Mouse (Mus musculus) hindbrain, embryonic 12.5 days (tissue): ENCODE data around the gene Nrap. TPM values are rescaled to one million over a fixed set of nuclear protein-coding genes. Genes with fewer than 3 reads are reported as not detected.
"Not testable (repeated sequence)": the region's sequence is repeated elsewhere in the genome, so short reads cannot be mapped to it uniquely, and the experiment has no call there.

Experiments used
- ATAC-seq: fragments of 200-750 bp; cut with Nextera tagmentation; 2 replicates; pipeline ENCODE4 v1.8.0; 2017; ENCODE audit warnings: moderate TSS enrichment; ENCODE audit not compliant: low FRiP score
- H3K27ac ChIP-seq: fragments of 300-500 bp; sonication (generic); 2 replicates; pipeline ENCODE4 v1.5.1; 2016; ENCODE audit warnings: mild to moderate bottlenecking
- H3K27me3 ChIP-seq: fragments of 300-500 bp; sonication (generic); 2 replicates; pipeline ENCODE4 v1.6.1; 2016; ENCODE audit warnings: mild to moderate bottlenecking
- H3K36me3 ChIP-seq: fragments of 300-500 bp; sonication (generic); 2 replicates; pipeline ENCODE4 v1.6.1; 2016; ENCODE audit warnings: mild to moderate bottlenecking
- H3K4me1 ChIP-seq: fragments of 300-500 bp; sonication (generic); 2 replicates; pipeline ENCODE4 v1.6.1; 2016
- H3K4me2 ChIP-seq: fragments of 300-500 bp; sonication (generic); replicated peaks from 2 replicates; pipeline ENCODE4 v1.6.1; 2016; ENCODE audit warnings: mild to moderate bottlenecking
- H3K4me3 ChIP-seq: fragments of 300-500 bp; sonication (generic); 2 replicates; pipeline ENCODE4 v1.5.1; 2016; ENCODE audit warnings: mild to moderate bottlenecking
- H3K9ac ChIP-seq: fragments of 300-500 bp; sonication (generic); 2 replicates; pipeline ENCODE4 v1.6.1; 2016; ENCODE audit warnings: mild to moderate bottlenecking, moderate library complexity
- H3K9me3 ChIP-seq: fragments of 300-500 bp; sonication (generic); replicated peaks from 2 replicates; pipeline ENCODE4 v1.6.1; 2016; ENCODE audit warnings: mild to moderate bottlenecking
- WGBS: fragments of 180-500 bp; shearing (Covaris S2); methylation state at CpG from one replicate; pipeline ENCODE4 v1.1.7; 2016; 5-methylcytosine and 5-hydroxymethylcytosine counted together
- polyA plus RNA-seq: library from polyadenylated mRNA; unstranded; fragments of >200 nt; fragmentation: Nextera tagmentation; extraction: Ambion mirVana; gene quantifications from 2 replicates; pipeline ENCODE4 v1.2.1, GENCODE M21; 2016

Gene Nrap
- polyA plus RNA-seq, 1 experiment from 2014 or later: 0.28 TPM

GRCm38 (mm10) chr19:56373246-56373645 lies 16.6 kb downstream of the Nrap start:
- H3K27me3 ChIP-seq: no peaks in the 10 kb centered on the region
- no peak for ATAC-seq
- H3K4me3 ChIP-seq: no peak overlapping the region
- H3K9me3 ChIP-seq: no peaks in the 10 kb centered on the region
- H3K27ac ChIP-seq: no peak overlapping the region
- H3K4me2 ChIP-seq: no peak overlapping the region
- no peaks in the 10 kb centered on the region for H3K36me3 ChIP-seq
- no peaks in the 10 kb centered on the region for H3K4me1 ChIP-seq
- 89% methylated on average over 5 of the region's 5 CpGs for whole genome bisulfite sequencing
- no peak overlapping the region for H3K9ac ChIP-seq

GRCm38 (mm10) chr19:56372226-56372625 lies 17.6 kb downstream of the Nrap start:
- no peaks in the 10 kb centered on the region for H3K9me3 ChIP-seq
- no peak overlapping the region for H3K4me3 ChIP-seq
- no peak overlapping the region for H3K27ac ChIP-seq
- no peaks in the 10 kb centered on the region for H3K4me1 ChIP-seq
- ATAC-seq: no peak
- 70% methylated on average over 7 of the region's 7 CpGs for WGBS
- H3K27me3 ChIP-seq: no peaks in the 10 kb centered on the region
- H3K9ac ChIP-seq: no peak overlapping the region
- no peak overlapping the region for H3K4me2 ChIP-seq
- no peaks in the 10 kb centered on the region for H3K36me3 ChIP-seq

GRCm38 (mm10) chr19:56370389-56371150 lies 19.3 kb downstream of the Nrap start:
- WGBS: 94% methylated on average over 6 of the region's 6 CpGs
- Histone ChIP-seq H3K9me3 (no peaks in the 10 kb centered on the region), H3K27ac (no peak overlapping the region), H3K4me2 (no peak overlapping the region), H3K27me3 (no peaks in the 10 kb centered on the region), H3K4me1 (no peaks in the 10 kb centered on the region), H3K36me3 (no peaks in the 10 kb centered on the region), H3K9ac (no peak overlapping the region), H3K4me3 (no peak overlapping the region)
- ATAC-seq: no peak

- ATAC-seq: no peak
Observed at GRCm38 (mm10) chr19:56368912-56369311, 20.9 kb downstream of the Nrap start.

GRCm38 (mm10) chr19:56367778-56368177 lies 22.1 kb downstream of the Nrap start:
- no peaks in the 10 kb centered on the region for H3K9me3 ChIP-seq
- no peak overlapping the region for H3K9ac ChIP-seq
- no peak overlapping the region for H3K27ac ChIP-seq
- H3K4me2 ChIP-seq: no peak overlapping the region
- no peak for ATAC-seq
- H3K4me1 ChIP-seq: no peaks in the 10 kb centered on the region
- no peak overlapping the region for H3K4me3 ChIP-seq
- H3K27me3 ChIP-seq: no peaks in the 10 kb centered on the region
- 87% methylated on average over 7 of the region's 7 CpGs for WGBS
- no peaks in the 10 kb centered on the region for H3K36me3 ChIP-seq

More at GRCm38 (mm10) chr19:56368912-56369311, 20.9 kb downstream of the Nrap start:
- no peak overlapping the region for H3K4me2 ChIP-seq
- H3K9me3 ChIP-seq: no peaks in the 10 kb centered on the region
- no peak overlapping the region for H3K27ac ChIP-seq
- H3K4me1 ChIP-seq: no peaks in the 10 kb centered on the region
- H3K36me3 ChIP-seq: no peaks in the 10 kb centered on the region
- H3K4me3 ChIP-seq: no peak overlapping the region
- H3K27me3 ChIP-seq: no peaks in the 10 kb centered on the region
- H3K9ac ChIP-seq: no peak overlapping the region
- 90% methylated on average over 7 of the region's 7 CpGs for WGBS

GRCm38 (mm10) chr19:56366625-56367024 lies 23.2 kb downstream of the Nrap start:
- 85% methylated on average over 9 of the region's 9 CpGs for WGBS
- no peak overlapping the region for H3K27ac ChIP-seq
- no peak overlapping the region for H3K4me2 ChIP-seq
- ATAC-seq: no peak
- H3K36me3 ChIP-seq: no peaks in the 10 kb centered on the region
- no peak overlapping the region for H3K9ac ChIP-seq
- no peak overlapping the region for H3K4me3 ChIP-seq
- H3K9me3 ChIP-seq: no peaks in the 10 kb centered on the region
- no peaks in the 10 kb centered on the region for H3K27me3 ChIP-seq
- no peaks in the 10 kb centered on the region for H3K4me1 ChIP-seq

GRCm38 (mm10) chr19:56366168-56366567 lies 23.7 kb downstream of the Nrap start:
- no peaks in the 10 kb centered on the region for H3K9me3 ChIP-seq
- WGBS: 78% methylated on average over 11 of the region's 11 CpGs
- H3K4me2 ChIP-seq: no peak overlapping the region
- H3K36me3 ChIP-seq: no peaks in the 10 kb centered on the region
- H3K9ac ChIP-seq: no peak overlapping the region
- H3K4me1 ChIP-seq: no peaks in the 10 kb centered on the region
- no peak overlapping the region for H3K27ac ChIP-seq
- H3K27me3 ChIP-seq: no peaks in the 10 kb centered on the region
- no peak for ATAC-seq
- H3K4me3 ChIP-seq: no peak overlapping the region

GRCm38 (mm10) chr19:56364563-56364962 lies 25.3 kb downstream of the Nrap start:
- Histone ChIP-seq H3K4me3 (no peak overlapping the region), H3K4me2 (no peak overlapping the region), H3K36me3 (no peaks in the 10 kb centered on the region), H3K9ac (no peak overlapping the region), H3K9me3 (no peaks in the 10 kb centered on the region), H3K27ac (no peak overlapping the region), H3K27me3 (no peaks in the 10 kb centered on the region), H3K4me1 (no peaks in the 10 kb centered on the region)
- ATAC-seq: no peak
- WGBS: 91% methylated on average over 8 of the region's 8 CpGs

- Histone ChIP-seq H3K27ac (no peak overlapping the region), H3K4me3 (no peak overlapping the region), H3K4me1 (no peaks in the 10 kb centered on the region), H3K9ac (no peak overlapping the region), H3K9me3 (no peaks in the 10 kb centered on the region), H3K4me2 (no peak overlapping the region), H3K27me3 (no peaks in the 10 kb centered on the region), H3K36me3 (no peaks in the 10 kb centered on the region)
- WGBS: 78% methylated on average over 15 of the region's 15 CpGs
- no peak for ATAC-seq
Observed at GRCm38 (mm10) chr19:56363721-56364460, 25.9 kb downstream of the Nrap start.

GRCm38 (mm10) chr19:56358890-56359289 lies 30.9 kb downstream of the Nrap start:
- no peak overlapping the region for H3K9ac ChIP-seq
- H3K36me3 ChIP-seq: no peaks in the 10 kb centered on the region
- 0 out of 2 replicates have a peak, but pooled peaks cover 3% of the 10 kb centered on the region for H3K27me3 ChIP-seq
- H3K4me1 ChIP-seq: no peaks in the 10 kb centered on the region
- no peaks in the 10 kb centered on the region for H3K9me3 ChIP-seq
- 77% methylated on average over 2 of the region's 2 CpGs for whole genome bisulfite sequencing
- no peak overlapping the region for H3K4me3 ChIP-seq
- ATAC-seq: no peak
- H3K27ac ChIP-seq: no peak overlapping the region
- H3K4me2 ChIP-seq: no peak overlapping the region

GRCm38 (mm10) chr19:56357374-56357708 lies 32.5 kb downstream of the Nrap start:
- H3K27ac ChIP-seq, H3K4me3 ChIP-seq, H3K4me2 ChIP-seq, H3K27me3 ChIP-seq, H3K4me1 ChIP-seq, H3K36me3 ChIP-seq, H3K9ac ChIP-seq, ATAC-seq, H3K9me3 ChIP-seq: not testable (repeated sequence)
- 90% methylated on average over 2 of the region's 2 CpGs for whole genome bisulfite sequencing

- Histone ChIP-seq H3K4me1 (no peaks in the 10 kb centered on the region), H3K4me3 (no peak overlapping the region), H3K27ac (no peak overlapping the region), H3K9ac (no peak overlapping the region), H3K27me3 (0 out of 2 replicates have a peak, but pooled peaks cover 3% of the 10 kb centered on the region), H3K9me3 (no peaks in the 10 kb centered on the region), H3K36me3 (no peaks in the 10 kb centered on the region), H3K4me2 (no peak overlapping the region)
- no peak for ATAC-seq
- WGBS: 43% methylated on average over 17 of the region's 17 CpGs
Observed at GRCm38 (mm10) chr19:56356480-56357373, 33.1 kb downstream of the Nrap start.
